Mouse (Mus musculus): ENCODE results near the gene Cdc7.

Cdc7 gene

GRCm38 (mm10) chr5:106991300-106991929 is 27.3 kb downstream of the Cdc7 start:
- CTCF ChIA-PET: no interaction called here

DNA sequence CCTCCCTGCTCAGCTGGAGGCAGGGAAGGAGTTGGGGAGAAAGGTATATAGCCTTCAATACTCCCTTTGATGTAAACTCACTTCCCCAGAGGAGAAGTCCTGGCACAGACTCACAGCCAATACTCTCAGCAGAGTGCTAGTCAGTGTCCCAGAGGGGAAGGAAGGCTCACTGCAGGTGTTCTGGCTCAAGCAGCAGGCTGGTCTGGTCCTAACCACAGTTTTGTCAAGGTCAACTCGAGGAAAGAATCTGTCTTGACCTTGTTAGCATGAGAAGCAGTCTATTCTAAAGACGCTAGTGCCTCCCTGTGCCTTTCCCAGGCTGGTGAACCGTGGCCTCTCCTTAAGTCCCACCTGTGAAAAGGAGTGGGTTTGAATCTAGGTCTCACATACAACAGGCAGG is 30.6 kb downstream of the Cdc7 start:
- CTCF ChIA-PET: interaction anchor here (0.9 kb wide), 1 partner anchor 175 kb away, joined by 12 read pairs; no protein-coding TSS in a partner anchor

DNA sequence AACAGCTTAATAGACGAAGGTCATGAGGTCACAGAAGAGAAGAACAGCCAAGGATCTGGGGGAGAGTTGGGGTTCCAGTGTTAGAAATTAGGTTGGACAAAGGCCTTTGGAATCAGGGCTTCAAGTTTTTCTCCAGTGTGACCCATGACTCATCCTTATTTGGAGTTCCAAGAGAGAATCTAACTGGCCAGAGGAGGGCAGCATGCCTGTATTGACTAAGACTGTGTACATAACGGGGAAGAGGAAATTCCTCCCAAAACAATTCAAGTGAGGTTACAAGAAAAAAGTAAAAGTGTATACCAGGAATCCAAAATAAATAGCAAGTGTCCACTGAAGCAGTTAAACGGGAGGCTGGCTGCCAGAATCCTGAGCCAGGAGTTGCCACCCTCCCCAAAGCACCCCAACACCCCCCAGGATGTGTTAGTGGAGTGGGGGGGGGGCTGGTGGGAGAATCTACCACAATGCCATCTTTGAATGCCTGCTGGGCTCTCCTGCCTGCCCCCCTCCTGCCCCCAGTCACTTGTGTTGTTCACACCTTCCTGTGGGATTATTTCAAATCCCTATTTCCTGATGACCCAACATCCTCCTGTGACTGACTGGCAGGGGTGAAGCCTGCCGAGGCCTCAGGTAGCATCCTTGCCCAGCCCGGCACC is 31.9 kb downstream of the Cdc7 start:
- CTCF ChIA-PET: no interaction called here

DNA sequence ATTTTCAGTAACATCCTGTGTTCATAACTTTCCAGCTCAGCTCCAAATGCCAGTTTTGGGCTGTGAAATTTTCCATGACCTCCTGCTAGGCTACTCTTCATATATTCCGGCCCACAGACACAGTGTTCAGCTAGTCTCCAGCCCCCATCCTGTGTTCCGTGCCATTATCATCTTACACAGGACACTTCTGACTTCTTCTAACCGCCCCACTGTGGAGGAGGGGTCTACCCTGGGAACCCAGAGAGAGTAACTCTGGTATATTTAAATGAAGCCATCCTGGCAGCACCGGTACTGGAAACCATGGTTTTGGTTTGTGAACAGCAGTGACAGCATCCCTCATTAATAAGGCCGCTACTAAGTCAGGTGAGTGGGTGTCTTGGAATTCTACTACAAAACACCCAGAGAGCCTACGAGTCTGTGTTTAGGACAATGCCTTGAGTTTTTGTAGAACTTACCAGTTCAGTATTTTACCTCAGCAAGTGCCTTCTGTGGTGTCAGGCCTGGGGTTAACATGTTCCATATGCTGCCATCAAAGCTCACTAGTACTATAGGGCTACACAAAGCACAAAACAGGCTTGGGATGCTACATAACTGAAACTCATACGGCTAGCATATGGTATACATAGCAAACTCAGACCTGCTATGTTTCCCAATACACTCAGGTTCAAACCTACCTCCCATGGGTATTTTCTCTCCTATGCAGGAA is 32.6 kb downstream of the Cdc7 start:
- CTCF ChIA-PET: no interaction called here

DNA sequence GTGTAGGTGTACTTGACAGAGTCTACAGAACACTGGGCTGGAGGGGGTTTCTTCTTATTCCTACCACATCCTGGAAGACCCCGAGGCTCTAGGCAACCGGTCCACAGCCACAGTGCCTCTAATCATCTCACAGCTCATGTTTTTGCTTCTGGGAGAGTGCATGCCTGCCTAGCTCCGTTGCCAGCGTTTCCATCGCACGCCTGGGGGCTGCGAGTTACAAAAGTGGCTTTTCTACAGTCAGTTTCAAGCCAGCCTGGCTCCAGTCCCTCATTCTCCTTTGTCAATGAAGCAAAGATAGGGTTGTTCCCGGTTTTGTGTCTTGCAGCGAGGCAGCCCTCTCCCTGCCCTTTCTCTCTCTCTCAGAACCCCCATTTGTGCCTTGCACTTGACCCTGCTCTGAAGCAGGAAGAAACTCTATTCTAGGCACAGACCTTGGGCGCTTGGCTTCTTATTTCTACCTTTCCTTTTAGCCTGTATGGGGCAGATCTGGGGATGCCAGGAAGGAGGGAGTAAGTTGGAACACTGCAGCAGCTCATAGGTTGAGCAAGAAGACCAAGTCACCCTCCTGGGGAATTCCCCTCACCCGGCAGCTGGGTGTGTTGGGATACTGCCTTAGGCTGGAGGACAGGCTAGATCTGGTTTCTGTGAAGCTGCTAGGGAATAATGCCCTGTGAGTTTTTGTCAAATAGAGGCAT is 37.4 kb downstream of the Cdc7 start:
- CTCF ChIA-PET: no interaction called here

- CTCF ChIA-PET: no interaction called here
Measured at GRCm38 (mm10) chr5:107002091-107002416, 37.9 kb downstream of the Cdc7 start.

DNA sequence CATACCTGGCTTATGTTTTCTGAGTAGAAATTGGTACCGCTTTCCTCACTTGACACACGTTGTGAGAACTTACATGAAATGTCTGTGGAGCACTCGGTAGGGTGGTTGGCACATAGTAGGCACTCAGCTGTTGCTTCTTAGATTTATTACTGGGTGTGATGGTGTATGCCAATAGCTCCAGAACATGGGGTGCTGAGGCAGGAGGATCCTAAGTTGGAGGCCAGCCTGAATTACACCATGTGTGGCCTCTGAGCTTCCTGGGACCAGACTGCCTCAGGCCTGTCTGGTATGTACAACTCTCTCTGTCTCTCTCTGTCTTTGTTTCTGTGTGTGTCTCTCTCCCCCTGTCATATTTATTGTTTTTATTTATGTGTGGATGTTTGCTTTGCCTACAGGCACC is 45.6 kb downstream of the Cdc7 start:
- CTCF ChIA-PET: interaction anchor here (0.6 kb wide), 1 partner anchor 57 kb away, joined by 3 read pairs; no protein-coding TSS in a partner anchor

GRCm38 (mm10) chr5:107010300-107010699 is 46.2 kb downstream of the Cdc7 start:
- CTCF ChIA-PET: interaction anchor here (0.6 kb wide), 1 partner anchor 56 kb away, joined by 3 read pairs; no protein-coding TSS in a partner anchor

DNA sequence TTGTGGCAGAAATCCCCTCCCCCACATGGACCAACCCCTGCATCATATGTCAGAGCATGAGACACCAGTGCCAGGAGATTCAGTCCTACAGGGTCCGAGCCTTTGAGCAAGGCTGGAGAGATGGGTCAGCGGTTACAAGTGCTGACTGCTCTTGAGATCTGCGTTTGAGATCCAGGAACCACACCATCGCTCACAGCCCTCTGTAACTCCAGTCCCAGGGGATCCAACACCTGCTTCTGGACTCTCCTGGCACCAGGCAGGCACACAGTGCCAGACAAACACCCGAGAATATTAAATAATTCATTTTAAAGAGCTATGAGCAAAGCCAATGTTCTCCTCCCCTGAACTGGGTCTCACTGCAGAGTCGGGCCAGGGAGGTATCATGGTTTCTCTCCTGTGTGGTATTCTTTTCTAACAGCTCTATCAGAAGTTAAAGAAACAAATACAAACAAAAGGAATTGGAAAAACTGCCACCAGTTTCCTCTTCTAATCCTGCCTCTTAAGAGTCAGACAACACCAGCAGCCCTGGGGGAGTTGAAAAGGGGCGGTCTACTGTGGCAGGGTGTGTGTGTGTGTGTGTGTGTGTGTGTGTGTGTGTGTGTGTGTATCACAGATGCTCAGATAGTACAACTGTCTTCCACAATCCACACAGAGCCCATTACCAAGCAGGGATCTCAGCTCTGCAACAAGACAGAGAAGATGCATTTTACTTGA is 47.4 kb downstream of the Cdc7 start:
- CTCF ChIA-PET: interaction anchor here (0.6 kb wide), 2 partner anchors 71 to 1248 kb away, joined by 3 to 4 read pairs; no protein-coding TSS in a partner anchor

DNA sequence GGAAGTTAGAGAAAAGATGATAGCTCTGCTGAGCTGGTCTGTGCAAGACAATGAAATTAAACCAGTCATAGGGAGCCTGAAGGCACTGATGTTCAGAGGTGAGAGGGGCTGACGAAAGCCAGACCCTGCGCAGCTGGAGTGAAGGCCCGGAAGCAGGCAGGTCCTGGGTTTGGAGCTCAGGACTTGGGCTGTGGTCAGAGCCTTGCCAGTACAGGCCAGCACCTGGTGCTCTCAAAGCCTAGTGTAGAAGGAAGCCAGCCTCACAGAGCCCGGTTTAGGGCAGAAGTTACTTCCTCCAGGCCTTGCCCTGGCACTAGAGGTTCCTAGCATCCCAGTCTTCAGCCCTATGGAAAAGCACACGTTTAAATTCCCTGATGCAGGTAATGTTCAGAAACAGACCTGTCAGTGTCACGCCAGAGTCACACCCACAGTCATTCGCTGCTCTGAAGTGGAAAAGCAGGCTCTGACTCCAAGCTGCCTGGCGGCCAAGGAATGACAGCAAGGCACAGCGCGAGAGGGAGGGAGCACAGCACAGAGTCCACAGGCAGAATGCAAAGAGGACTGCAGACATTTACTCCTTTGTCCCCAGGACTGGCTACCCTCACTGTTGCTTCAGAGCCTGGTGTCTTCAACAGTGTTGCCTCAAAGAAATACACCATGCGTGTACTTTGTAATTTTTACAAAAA is 48.1 kb downstream of the Cdc7 start:
- CTCF ChIA-PET: interaction anchor here (0.6 to 0.7 kb wide), 3 partner anchors 22 to 1249 kb away, joined by 3 to 5 read pairs (median 4); no protein-coding TSS in a partner anchor

DNA sequence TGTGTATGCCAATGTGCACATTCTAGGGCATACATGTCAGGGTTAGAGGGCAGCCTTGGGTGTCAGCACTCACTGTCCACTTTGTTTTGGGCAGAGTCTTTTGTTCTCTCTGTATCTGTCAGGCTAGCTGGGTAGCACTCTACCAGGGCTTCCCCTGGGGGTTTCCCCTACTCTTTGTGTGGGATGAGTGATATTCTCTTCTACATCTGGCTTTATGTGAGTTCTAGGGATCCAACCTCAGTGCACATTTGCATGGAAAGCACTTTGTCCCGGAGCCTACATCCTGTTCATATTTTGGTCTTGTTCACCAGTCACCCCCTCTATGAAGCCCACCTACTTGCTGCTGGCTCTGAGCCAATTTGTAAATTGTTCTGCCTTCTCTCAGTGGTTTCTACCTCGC is 49.3 kb downstream of the Cdc7 start:
- CTCF ChIA-PET: no interaction called here

- CTCF ChIA-PET: no interaction called here
Measured at GRCm38 (mm10) chr5:107014146-107014545, 50.0 kb downstream of the Cdc7 start.

DNA sequence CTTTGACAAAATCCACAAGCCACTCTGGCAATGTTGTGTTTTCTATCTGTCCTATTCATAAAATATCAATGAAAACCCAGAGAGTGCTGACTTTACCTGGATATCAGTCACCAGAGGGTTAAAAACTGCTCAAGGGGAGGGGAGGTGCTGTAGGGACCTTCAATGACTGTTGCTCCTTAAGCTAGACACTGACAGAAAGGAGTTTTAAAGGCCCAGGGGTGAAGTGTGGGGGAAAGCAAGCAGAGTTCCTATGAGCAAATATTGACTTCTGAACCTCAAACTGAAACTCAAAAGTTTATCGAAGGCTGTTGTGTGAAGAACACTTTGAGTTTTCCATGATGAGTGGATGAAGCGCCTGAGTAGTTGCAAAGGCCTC is 50.9 kb downstream of the Cdc7 start:
- CTCF ChIA-PET: no interaction called here

DNA sequence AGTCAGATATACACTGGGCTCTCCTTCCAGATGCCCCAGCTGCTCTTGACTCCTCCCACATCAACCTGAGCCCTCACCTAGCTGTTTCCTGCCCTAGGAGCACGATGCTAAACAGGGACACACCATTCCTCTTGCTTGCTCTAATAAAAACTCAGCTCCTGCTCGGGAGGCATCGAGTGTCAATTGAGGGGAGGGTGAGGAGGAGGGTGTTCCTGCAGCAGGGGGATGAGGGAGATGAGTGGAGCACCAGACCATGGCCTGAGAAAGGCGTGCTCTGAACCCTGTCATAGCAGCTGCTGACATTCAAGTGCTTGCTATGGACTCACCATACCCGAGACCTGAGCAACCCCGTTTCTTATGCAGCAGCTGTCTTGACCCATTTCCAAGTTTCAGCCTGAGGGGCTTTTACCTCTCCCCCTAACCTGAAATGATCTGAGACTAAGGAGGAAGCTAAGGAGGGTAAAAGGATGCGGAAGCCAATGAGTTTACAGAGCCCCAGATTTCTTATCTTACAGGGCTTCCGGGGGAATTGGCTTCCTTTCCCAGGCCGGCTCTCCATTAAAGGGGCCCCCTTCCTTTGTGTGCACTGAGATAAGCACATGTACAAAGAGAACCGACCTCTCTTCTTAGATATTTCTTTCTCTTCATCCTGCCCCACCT is 51.4 kb downstream of the Cdc7 start:
- CTCF ChIA-PET: no interaction called here

DNA sequence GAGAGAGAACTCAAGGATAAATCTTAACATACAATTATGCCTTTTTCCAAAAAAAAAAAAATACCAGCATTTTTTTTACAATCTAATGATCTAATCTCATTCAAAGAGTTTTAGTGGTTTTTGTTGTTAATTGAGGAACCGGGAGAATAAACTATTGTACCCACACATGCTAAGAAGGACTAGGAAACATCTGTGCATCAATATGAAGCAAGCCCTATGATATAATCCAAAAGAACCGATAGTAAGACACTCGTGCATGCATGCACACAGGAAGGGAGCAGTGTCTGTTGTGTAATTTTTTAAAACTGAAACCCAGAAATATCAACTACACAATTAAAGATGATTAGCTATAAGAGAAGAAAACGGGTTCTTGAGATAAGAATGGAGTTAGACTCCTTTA is 52.4 kb downstream of the Cdc7 start:
- CTCF ChIA-PET: no interaction called here

DNA sequence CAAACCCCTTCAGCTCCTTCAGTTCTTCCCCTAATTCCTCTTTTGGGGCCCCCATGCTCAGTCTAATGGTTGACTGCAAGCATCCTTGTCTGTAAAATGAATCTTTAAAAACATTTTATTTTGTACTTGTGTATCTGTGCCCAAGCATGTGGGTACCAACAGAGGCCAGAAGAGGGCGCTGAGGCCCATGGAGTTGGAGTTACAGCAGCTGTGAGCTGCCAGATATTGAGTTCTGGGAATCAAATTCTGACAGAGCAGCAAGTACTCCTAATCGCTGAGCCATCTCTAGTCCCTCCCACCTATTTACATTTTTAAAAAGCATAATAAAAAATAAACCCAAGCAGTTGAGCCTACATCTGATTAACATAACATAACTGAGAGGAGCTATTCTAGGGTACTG is 53.4 kb downstream of the Cdc7 start:
- CTCF ChIA-PET: no interaction called here

DNA sequence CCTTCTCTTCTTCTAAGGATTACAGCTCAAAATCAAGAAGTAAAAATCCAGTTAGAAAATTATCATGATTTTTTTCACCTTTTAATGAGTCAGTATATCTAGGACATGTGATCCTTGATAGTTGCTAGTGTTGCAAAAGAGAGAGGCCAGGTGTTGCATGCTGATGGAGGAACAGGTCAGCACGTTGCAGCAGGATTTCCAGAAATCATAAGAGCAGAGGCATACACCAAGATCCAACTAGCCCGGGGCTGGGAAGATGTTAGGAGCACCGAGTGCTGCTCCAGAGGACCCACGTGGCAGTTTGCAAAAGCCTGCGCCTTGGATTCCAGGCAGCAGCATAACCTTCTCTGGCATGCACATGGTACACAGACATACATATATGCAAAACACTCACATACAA is 54.9 kb downstream of the Cdc7 start:
- CTCF ChIA-PET: no interaction called here

DNA sequence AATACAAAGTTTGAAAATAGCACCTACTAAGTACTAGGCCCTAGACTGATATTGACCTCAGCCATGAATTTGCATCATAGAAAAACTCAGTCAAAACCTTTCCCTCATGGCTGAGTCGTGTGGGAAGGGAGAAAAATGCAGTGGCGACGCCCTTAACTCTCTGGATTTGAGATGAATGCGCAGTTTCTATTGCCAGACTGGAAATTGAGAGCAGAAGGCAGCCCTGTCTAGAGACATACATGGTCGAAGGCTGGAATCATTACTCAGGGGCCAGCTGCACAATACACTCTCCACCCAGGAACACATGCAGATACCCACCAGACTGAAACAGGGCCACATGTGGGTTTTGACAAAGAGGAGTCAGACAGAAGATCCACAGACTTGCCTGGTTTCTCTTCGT is 55.8 kb downstream of the Cdc7 start:
- CTCF ChIA-PET: no interaction called here

- CTCF ChIA-PET: no interaction called here
Measured at GRCm38 (mm10) chr5:107020366-107020765, 56.2 kb downstream of the Cdc7 start.

GRCm38 (mm10) chr5:107021291-107022063 is 57.4 kb downstream of the Cdc7 start:
- CTCF ChIA-PET: no interaction called here

All from spleen, embryonic (tissue).